Mouse (Mus musculus): ENCODE measurements around the gene Gm10447. TPM values are rescaled to one million over a fixed set of nuclear protein-coding genes. Genes with fewer than 3 reads are reported as not detected.

The Gm10447 gene
- polyA plus RNA-seq, 1 experiment from 2014 or later = 0.19 TPM

- peak; percentile 64; the same call in 1 of the 2 replicates for ATAC-seq (ENCODE audit: low FRiP score)
- DNase-seq (ENCODE audit: low spot score) = peak; percentile 40
- WGBS = 9% methylated on average over 3 of the region's 3 CpGs
- Histone ChIP-seq H3K4me1 (replicated peaks; ENCODE audit: control insufficient read depth, insufficient read depth, low read length) (peaks cover 6% of the 10 kb centered on the region), H3K4me3 (ENCODE audit: low read depth, low read length) (no peak overlapping the region), H3K27me3 (ENCODE audit: control insufficient read depth, insufficient read depth, low read length) (peaks cover 20% of the 10 kb centered on the region), H3K27ac (ENCODE audit: low read depth, low read length) (no peak overlapping the region), H3K36me3 (ENCODE audit: control insufficient read depth, insufficient read depth, low read length) (no peaks in the 10 kb centered on the region), H3K9ac (ENCODE audit: low read depth, low read length) (no peak overlapping the region), H3K4me2 (replicated peaks; ENCODE audit: low read depth, low read length) (no peak overlapping the region), H3K9me3 (ENCODE audit: control insufficient read depth, low read length) (no peaks in the 10 kb centered on the region)
Measured at GRCm38 (mm10) chr11:53493243-53493955, 36.5 kb upstream of the Gm10447 start.

GRCm38 (mm10) chr11:53491954-53492401, 35.1 kb upstream of the Gm10447 start:
- ATAC-seq (ENCODE audit: low FRiP score) (peak; percentile 72), DNase-seq (ENCODE audit: low spot score) (peak; percentile 73)
- Histone ChIP-seq H3K9ac (ENCODE audit: low read depth, low read length) (no peak overlapping the region), H3K4me3 (ENCODE audit: low read depth, low read length) (no peak overlapping the region), H3K9me3 (ENCODE audit: control insufficient read depth, low read length) (no peaks in the 10 kb centered on the region), H3K4me1 (replicated peaks; ENCODE audit: control insufficient read depth, insufficient read depth, low read length) (peaks cover 6% of the 10 kb centered on the region), H3K36me3 (ENCODE audit: control insufficient read depth, insufficient read depth, low read length) (no peaks in the 10 kb centered on the region), H3K4me2 (replicated peaks; ENCODE audit: low read depth, low read length) (no peak overlapping the region), H3K27ac (ENCODE audit: low read depth, low read length) (no peak overlapping the region), H3K27me3 (ENCODE audit: control insufficient read depth, insufficient read depth, low read length) (peaks cover 24% of the 10 kb centered on the region)
- 8% methylated on average over 8 of the region's 8 CpGs for WGBS

GRCm38 (mm10) chr11:53489421-53489820, 32.5 kb upstream of the Gm10447 start:
- Histone ChIP-seq H3K9ac (ENCODE audit: low read depth, low read length) (no peak overlapping the region), H3K27me3 (ENCODE audit: control insufficient read depth, insufficient read depth, low read length) (peaks cover 29% of the 10 kb centered on the region), H3K9me3 (ENCODE audit: control insufficient read depth, low read length) (no peaks in the 10 kb centered on the region), H3K4me2 (replicated peaks; ENCODE audit: low read depth, low read length) (no peak overlapping the region), H3K27ac (ENCODE audit: low read depth, low read length) (no peak overlapping the region), H3K4me3 (ENCODE audit: low read depth, low read length) (no peak overlapping the region), H3K4me1 (replicated peaks; ENCODE audit: control insufficient read depth, insufficient read depth, low read length) (peaks cover 3% of the 10 kb centered on the region; the same call in 1 of the 2 replicates), H3K36me3 (ENCODE audit: control insufficient read depth, insufficient read depth, low read length) (no peaks in the 10 kb centered on the region)
- no peak for DNase-seq (ENCODE audit: low spot score)
- no peak for ATAC-seq (ENCODE audit: low FRiP score)
- 66% methylated on average over 9 of the region's 9 CpGs for WGBS

GRCm38 (mm10) chr11:53489007-53489406, 32.1 kb upstream of the Gm10447 start:
- no peak overlapping the region for H3K27ac ChIP-seq (ENCODE audit: low read depth, low read length)
- H3K4me1 ChIP-seq (replicated peaks; ENCODE audit: control insufficient read depth, insufficient read depth, low read length) = peaks cover 3% of the 10 kb centered on the region; the same call in 1 of the 2 replicates
- H3K4me3 ChIP-seq (ENCODE audit: low read depth, low read length) = no peak overlapping the region
- no peak overlapping the region for H3K9ac ChIP-seq (ENCODE audit: low read depth, low read length)
- peaks cover 29% of the 10 kb centered on the region for H3K27me3 ChIP-seq (ENCODE audit: control insufficient read depth, insufficient read depth, low read length)
- ATAC-seq (ENCODE audit: low FRiP score) = no peak
- no peaks in the 10 kb centered on the region for H3K36me3 ChIP-seq (ENCODE audit: control insufficient read depth, insufficient read depth, low read length)
- no peaks in the 10 kb centered on the region for H3K9me3 ChIP-seq (ENCODE audit: control insufficient read depth, low read length)
- DNase-seq (ENCODE audit: low spot score) = peak; percentile 26
- 93% methylated on average over 5 of the region's 5 CpGs for WGBS
- no peak overlapping the region for H3K4me2 ChIP-seq (replicated peaks; ENCODE audit: low read depth, low read length)

GRCm38 (mm10) chr11:53486822-53487594, 30.1 kb upstream of the Gm10447 start:
- Histone ChIP-seq H3K36me3 (ENCODE audit: control insufficient read depth, insufficient read depth, low read length) (no peaks in the 10 kb centered on the region), H3K4me1 (replicated peaks; ENCODE audit: control insufficient read depth, insufficient read depth, low read length) (no peaks in the 10 kb centered on the region), H3K4me3 (ENCODE audit: low read depth, low read length) (no peak overlapping the region), H3K9me3 (ENCODE audit: control insufficient read depth, low read length) (no peaks in the 10 kb centered on the region), H3K27me3 (ENCODE audit: control insufficient read depth, insufficient read depth, low read length) (peaks cover 38% of the 10 kb centered on the region), H3K27ac (ENCODE audit: low read depth, low read length) (no peak overlapping the region), H3K9ac (ENCODE audit: low read depth, low read length) (no peak overlapping the region), H3K4me2 (replicated peaks; ENCODE audit: low read depth, low read length) (0 out of 2 replicates have a peak overlapping the region, but pooled peaks have one; percentile 11)
- DNase-seq (ENCODE audit: low spot score) (peak; percentile 46), ATAC-seq (ENCODE audit: low FRiP score) (peak; percentile 33; the same call in 1 of the 2 replicates)
- WGBS = 16% methylated on average over 27 of the region's 27 CpGs

GRCm38 (mm10) chr11:53486351-53486750, 29.4 kb upstream of the Gm10447 start:
- WGBS = 62% methylated on average over 3 of the region's 3 CpGs
- ATAC-seq (ENCODE audit: low FRiP score) = no peak
- peaks cover 45% of the 10 kb centered on the region for H3K27me3 ChIP-seq (ENCODE audit: control insufficient read depth, insufficient read depth, low read length)

GRCm38 (mm10) chr11:53485719-53486118, 28.8 kb upstream of the Gm10447 start:
- 45% methylated on average over 3 of the region's 3 CpGs for WGBS
- H3K27ac ChIP-seq (ENCODE audit: low read depth, low read length) = no peak overlapping the region
- no peak overlapping the region for H3K9ac ChIP-seq (ENCODE audit: low read depth, low read length)

More at GRCm38 (mm10) chr11:53486351-53486750, 29.4 kb upstream of the Gm10447 start:
- H3K9me3 ChIP-seq (ENCODE audit: control insufficient read depth, low read length) = no peaks in the 10 kb centered on the region
- no peak overlapping the region for H3K9ac ChIP-seq (ENCODE audit: low read depth, low read length)
- H3K36me3 ChIP-seq (ENCODE audit: control insufficient read depth, insufficient read depth, low read length) = no peaks in the 10 kb centered on the region
- DNase-seq (ENCODE audit: low spot score) = no peak
- no peaks in the 10 kb centered on the region for H3K4me1 ChIP-seq (replicated peaks; ENCODE audit: control insufficient read depth, insufficient read depth, low read length)
- H3K4me2 ChIP-seq (replicated peaks; ENCODE audit: low read depth, low read length) = no peak overlapping the region
- no peak overlapping the region for H3K4me3 ChIP-seq (ENCODE audit: low read depth, low read length)
- no peak overlapping the region for H3K27ac ChIP-seq (ENCODE audit: low read depth, low read length)

GRCm38 (mm10) chr11:53483159-53483891, 26.4 kb upstream of the Gm10447 start:
- peaks cover 69% of the 10 kb centered on the region for H3K27me3 ChIP-seq (ENCODE audit: control insufficient read depth, insufficient read depth, low read length)
- no peaks in the 10 kb centered on the region for H3K9me3 ChIP-seq (ENCODE audit: control insufficient read depth, low read length)
- WGBS = 79% methylated on average over 9 of the region's 9 CpGs
- peaks cover 8% of the 10 kb centered on the region; the same call in 1 of the 2 replicates for H3K4me1 ChIP-seq (replicated peaks; ENCODE audit: control insufficient read depth, insufficient read depth, low read length)
- DNase-seq (ENCODE audit: low spot score) (no peak), ATAC-seq (ENCODE audit: low FRiP score) (no peak)
- no peaks in the 10 kb centered on the region for H3K36me3 ChIP-seq (ENCODE audit: control insufficient read depth, insufficient read depth, low read length)
- no peak overlapping the region for H3K9ac ChIP-seq (ENCODE audit: low read depth, low read length)
- no peak overlapping the region for H3K4me3 ChIP-seq (ENCODE audit: low read depth, low read length)
- no peak overlapping the region for H3K4me2 ChIP-seq (replicated peaks; ENCODE audit: low read depth, low read length)
- H3K27ac ChIP-seq (ENCODE audit: low read depth, low read length) = no peak overlapping the region

More at GRCm38 (mm10) chr11:53485719-53486118, 28.8 kb upstream of the Gm10447 start:
- Histone ChIP-seq H3K9me3 (ENCODE audit: control insufficient read depth, low read length) (no peaks in the 10 kb centered on the region), H3K27me3 (ENCODE audit: control insufficient read depth, insufficient read depth, low read length) (peaks cover 50% of the 10 kb centered on the region), H3K36me3 (ENCODE audit: control insufficient read depth, insufficient read depth, low read length) (no peaks in the 10 kb centered on the region), H3K4me2 (replicated peaks; ENCODE audit: low read depth, low read length) (no peak overlapping the region), H3K4me3 (ENCODE audit: low read depth, low read length) (no peak overlapping the region), H3K4me1 (replicated peaks; ENCODE audit: control insufficient read depth, insufficient read depth, low read length) (no peaks in the 10 kb centered on the region)
- no peak for ATAC-seq (ENCODE audit: low FRiP score)
- DNase-seq (ENCODE audit: low spot score) = no peak

Data from hindbrain, embryonic 11.5 days (tissue).